Mouse (Mus musculus) CH12.LX (cell line): ENCODE data around the gene Cox11.

Experiments
- CHD2 ChIP-seq: IDR thresholded peaks from 2 replicates; pipeline ENCODE4 v1.6.1; 2011; ENCODE audit warnings: low read length, improper control_type of control experiment
- CTCF ChIP-seq, 2 experiments: IDR thresholded peaks in 1 of 2; conservative IDR thresholded peaks in 1 of 2; 2 replicates each; pipeline ENCODE4 v1.5.1; 2011 to 2012; ENCODE audit warnings: low read depth in 2 of 2, low read length in 2 of 2, improper control_type of control experiment in 1 of 2, inconsistent platforms in 1 of 2, mild to moderate bottlenecking in 1 of 2, moderate library complexity in 1 of 2
- EP300 ChIP-seq: IDR thresholded peaks from 2 replicates; pipeline ENCODE4 v1.6.1; 2011; ENCODE audit warnings: low read length, improper control_type of control experiment
- ETS1 ChIP-seq: conservative IDR thresholded peaks from 2 replicates; pipeline ENCODE4 v1.6.1; 2012; ENCODE audit warnings: low read depth, mild to moderate bottlenecking, inconsistent platforms, low read length, improper control_type of control experiment, moderate library complexity
- MYC ChIP-seq: IDR thresholded peaks from 2 replicates; pipeline ENCODE4 v1.6.1; 2011; ENCODE audit warnings: low read depth, mild to moderate bottlenecking, improper control_type of control experiment, low read length
- USF1 ChIP-seq: IDR thresholded peaks from 2 replicates; pipeline ENCODE4 v1.6.1; 2014; ENCODE audit warnings: low read depth, mild to moderate bottlenecking, inconsistent platforms, low read length, improper control_type of control experiment
- ZNF384 ChIP-seq: IDR thresholded peaks from 2 replicates; pipeline ENCODE4 v1.6.1; 2012; ENCODE audit warnings: low read depth, low read length, improper control_type of control experiment, inconsistent platforms

GRCm38 (mm10) chr11:90687040-90687439 is 49.1 kb downstream of the Cox11 start:
- TF ChIP-seq USF1 (no peak), ETS1 (no peak), MYC (no peak), CTCF (conservative IDR thresholded peaks at IDR 0.05 in 1 of 2, IDR thresholded peaks at IDR 0.05 in 1 of 2; ENCODE audit: low read depth in 2 of 2, low read length in 2 of 2) (no peak), CHD2 (no peak), EP300 (no peak), ZNF384 (no peak)
